Mouse (Mus musculus) mouse embryonic stem cell (cell line): Measurements from ENCODE around the gene Gm5868.
"Not testable (repeated sequence)": the region's sequence is repeated elsewhere in the genome, so short reads cannot be mapped to it uniquely, and the experiment has no call there.

ENCODE experiments used
- in situ Hi-C, 2 experiments: fragments of 300-500 bp; cut with MboI; formaldehyde crosslinking; loops; 1 replicate in 1 of 2; 3 replicates in 1 of 2; pipeline ENCODE4 v1.14.3; 2019 to 2020; ENCODE audit warnings: low sequenced_read_pairs in 2 of 2, low pct_unique_long_range_greater_than_20kb in 1 of 2, mixed read lengths in 1 of 2; ENCODE audit not compliant: unreplicated experiment in 1 of 2

Gene Gm5868

DNA sequence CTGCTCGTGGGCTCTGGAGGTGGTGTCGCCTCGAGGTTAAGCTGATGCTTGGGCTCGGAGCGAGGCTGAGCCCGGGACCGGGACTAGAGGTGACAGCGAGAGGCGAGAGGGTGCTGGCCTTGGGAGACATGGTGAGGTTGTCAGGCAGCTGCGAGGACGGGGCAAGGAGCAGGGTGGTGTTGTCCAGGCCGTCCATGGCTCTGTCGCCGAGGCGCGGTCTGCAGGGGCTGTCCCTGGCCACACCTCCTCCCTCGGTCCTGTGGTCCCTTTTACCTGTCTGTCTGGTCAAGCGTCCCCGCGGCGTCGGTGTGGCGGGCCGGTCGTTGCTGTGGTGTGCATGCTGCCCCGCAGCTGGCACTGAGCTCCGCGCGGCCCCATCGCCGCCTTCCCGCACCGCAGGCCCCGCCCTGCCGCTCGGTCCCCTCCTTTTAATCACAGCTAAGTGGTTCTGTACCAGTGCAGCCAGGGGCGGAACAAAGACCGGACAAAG is at the start of gene Gm5868:
Gene Gm5868, minus strand, starts transcription at position 360 of the 490 bp plus-strand sequence.
- in situ Hi-C loops = no loop called here

DNA sequence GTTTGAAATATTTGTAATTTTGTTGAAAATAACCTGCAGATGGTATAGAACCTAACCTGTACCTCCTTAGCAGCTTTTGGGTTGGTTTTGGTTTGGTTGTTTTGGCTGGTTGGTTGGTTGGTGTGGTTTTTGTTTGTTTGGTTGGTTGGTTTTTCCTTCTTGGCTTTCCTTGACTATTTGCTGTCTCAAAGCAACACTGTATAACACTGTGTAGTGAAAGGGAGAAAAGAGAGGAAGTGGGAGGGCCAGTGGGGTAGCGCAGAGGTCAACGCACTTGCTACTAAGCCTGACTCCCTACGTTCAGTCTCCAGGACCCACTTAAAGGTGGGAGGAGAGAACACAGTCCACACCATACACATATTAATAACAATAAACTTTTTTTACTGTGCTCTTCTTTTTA is 49.2 kb upstream of the Gm5868 start:
- in situ Hi-C loops = no loop called here

DNA sequence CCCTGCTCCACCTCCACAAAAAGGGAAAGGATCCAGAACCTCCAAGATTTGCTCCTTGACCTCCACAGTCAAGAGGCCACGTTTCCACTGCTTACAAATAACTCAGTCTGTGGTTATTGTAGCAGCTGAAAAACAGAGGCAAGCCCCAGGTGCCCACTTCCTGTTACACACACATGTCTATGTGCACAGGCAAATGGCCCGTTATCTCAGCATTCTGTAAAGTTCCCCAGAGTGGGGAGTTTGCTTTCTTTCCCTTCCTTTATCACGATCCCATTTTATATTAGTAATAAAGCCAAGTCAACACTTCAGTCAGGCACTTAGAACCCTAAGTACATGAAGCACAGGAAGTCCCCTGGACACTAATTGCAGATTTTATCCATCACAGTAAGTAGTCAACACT is 48.8 kb upstream of the Gm5868 start:
- in situ Hi-C loops = no loop called here

DNA sequence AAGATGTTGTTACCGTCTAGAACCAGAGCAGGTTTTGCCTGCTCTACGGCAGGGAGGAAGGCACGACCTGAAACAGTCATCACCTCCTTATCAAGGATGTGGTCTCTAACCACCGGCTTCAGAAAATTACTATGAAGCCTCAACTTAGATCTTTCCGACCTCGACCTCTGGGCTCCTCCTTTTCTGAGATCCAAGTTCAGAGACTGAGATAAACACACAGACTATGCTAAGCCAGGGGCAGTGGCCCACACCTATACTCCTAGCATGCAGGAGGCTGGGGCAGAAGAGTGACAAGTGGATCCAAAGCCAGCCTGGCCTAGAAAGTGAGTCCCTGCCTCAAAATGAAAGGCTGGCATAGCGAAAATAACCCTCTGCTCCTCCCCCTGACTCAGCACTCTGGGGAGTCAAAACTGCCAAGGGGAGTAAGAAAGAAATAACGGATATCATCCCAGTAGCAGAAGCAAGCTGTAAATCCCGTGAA is 47.5 kb upstream of the Gm5868 start:
- in situ Hi-C loops = no loop called here

DNA sequence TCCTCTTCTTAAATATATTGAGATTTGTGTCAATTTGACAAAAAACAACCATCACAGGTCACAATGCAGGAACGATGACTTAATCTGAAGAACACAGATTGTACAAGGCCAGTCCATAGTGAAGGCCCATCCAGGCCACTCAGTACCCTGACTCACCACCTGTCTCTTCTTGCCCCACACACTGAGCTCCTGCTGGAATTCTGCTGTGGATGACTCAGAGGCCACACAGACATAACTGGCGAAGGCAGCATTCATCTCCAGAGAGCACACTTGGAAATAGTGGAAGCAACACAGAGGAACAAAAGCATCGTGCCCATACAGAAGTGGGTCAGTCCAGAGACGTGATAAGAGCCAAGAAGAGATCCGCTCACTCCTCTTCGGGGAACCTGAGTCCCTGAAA is 42.7 kb upstream of the Gm5868 start:
- in situ Hi-C loops = no loop called here

DNA sequence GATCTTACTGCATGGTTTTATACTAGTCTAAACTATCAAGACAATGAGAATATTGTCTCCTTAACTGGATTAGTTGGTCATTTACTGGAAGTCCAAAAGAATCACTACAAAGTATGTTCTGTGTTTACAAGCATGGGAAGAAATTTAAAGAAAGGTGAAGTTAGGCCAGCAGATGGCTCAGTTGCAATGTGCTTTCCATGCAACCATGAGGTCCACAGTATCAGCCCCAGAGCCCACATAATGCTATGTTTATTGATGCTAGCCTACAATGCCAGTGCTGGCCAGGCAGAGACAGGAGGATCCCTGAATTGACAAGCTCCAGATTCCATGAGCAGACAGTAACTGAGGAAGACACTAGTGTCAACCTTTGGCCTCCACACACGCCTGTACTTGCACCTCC is 33.7 kb upstream of the Gm5868 start:
- in situ Hi-C loops = loop anchor here in 1 of 2 experiments (25.0 kb wide), 1 partner anchor 259 kb away; no protein-coding TSS in a partner anchor

DNA sequence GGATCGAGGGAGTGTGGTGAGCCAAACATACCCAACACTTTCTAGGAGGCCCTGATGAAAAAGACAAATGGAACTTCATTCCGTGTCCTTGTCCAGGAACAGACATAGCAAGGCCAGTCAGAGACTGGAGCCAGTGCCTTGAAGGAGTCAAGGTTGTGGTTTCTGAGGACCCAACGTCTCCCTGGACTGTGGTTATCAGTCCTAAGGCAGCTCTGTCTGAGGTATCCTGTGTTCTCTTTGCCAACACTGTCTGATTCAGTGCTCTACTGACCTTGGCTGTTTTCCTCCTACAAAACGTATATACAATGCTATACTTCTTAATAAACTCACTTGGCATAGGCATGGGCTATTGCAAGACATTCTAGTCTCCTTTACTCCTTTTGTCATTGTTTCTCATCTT is 30.1 kb upstream of the Gm5868 start:
- in situ Hi-C loops = loop anchor here in 1 of 2 experiments (25.0 kb wide), 1 partner anchor 255 kb away; no protein-coding TSS in a partner anchor

DNA sequence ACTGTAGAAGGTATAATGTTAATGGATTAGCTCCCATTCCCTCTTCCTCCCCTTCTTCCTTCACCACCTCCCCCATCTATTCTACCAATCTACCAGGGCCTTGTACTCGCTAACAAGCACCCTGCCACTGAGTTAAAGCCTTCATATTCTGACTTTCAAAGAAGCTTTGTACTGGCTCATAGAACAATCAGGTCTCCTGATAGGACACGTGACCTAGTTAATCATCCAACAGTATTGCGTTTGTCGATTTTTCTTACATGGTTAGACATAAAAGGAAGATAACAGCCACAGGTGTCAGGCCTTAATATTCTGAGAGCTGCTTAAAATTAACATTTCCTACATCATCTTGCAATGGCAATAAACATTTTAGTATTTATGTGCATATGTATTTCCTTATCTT is 15.8 kb upstream of the Gm5868 start:
- in situ Hi-C loops = loop anchor here in 1 of 2 experiments (25.0 kb wide), 1 partner anchor 241 kb away; no protein-coding TSS in a partner anchor

DNA sequence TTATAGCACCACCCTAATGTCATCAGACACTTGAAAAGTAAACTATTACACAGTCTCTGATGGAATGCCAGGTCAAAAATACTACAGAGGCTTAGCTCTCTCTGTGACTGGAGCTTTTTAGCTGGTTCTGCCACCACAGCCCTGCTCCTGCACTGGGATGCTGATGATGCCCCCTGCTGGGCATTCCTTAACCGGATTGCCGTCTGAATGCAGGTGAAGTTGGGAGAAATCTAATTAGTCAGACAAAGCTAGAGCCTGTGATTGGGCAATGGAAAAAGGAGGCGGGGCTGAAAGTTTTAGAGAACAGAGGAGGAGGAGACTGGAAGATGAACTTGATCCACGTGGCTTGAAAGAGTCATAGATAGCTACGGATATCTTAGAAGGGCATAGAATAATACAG is 13.7 kb upstream of the Gm5868 start:
- in situ Hi-C loops = loop anchor here in 1 of 2 experiments (25.0 kb wide), 1 partner anchor 239 kb away; no protein-coding TSS in a partner anchor

DNA sequence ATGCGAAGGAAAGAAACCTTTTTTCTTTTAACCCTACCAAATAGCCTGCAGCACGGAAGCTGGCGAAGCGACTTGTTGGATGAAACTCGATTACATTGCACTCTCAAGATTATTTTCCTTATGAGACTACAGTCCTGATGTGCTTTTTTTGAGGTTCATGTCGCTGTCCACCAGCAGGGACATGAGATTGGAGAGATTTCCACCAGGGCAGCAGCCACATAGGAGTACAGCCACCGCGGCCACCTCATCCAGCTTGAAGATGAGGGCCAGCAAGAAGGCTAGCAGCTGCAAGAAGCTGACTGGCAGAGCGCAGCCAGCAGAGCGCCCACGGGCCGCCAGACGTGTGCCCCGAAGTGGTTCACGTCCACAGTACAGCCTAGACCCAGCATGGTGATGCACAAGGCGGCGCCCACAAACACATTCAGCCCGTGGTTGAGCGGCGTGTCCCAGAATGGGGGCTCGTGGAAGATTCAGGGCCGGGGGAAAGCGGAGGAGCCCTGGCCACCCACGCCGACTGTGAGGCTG is 622 bp downstream of the Gm5868 start:
- in situ Hi-C loops = not testable (repeated sequence)

DNA sequence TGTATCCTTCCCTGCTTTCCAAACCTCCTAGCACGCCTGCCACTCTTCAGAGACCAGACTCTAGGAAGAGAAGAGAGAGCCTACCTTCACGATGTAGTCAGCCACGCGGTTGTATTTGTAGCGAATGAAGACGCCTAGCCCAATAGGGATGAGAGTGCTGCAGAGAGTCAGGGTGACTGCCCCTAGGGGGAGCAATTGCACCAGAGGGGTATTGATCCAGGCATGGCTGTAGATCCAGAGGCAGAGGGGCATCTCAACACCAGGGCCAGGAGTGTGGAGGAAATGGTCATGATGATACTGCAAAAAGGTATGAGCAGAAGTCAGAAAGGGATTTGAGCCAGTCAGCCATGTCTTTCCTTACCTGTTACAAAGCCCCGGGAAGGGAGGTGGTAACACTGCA is 1.2 kb downstream of the Gm5868 start:
- in situ Hi-C loops = not testable (repeated sequence)

DNA sequence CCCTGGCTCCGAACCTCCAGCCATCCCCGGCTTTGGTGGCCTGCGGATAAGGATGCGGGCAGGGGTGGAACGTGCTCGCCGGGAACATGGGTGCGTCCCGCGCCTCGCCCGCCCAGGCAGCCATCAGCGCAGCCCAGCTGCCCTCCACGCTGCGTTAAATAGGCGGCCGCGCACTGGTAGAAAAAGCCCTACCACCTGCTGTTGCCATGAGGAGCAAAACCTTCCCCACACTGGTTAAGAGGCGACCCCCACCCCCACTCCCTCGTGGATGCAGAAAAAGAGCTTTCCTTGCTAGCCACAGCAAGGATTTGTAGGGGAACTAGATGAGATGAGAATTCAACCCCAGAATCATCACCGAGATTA is 6.4 kb downstream of the Gm5868 start, which contains the start of gene Zar1:
Gene Zar1, minus strand, starts transcription at position 285 of the 363 bp plus-strand sequence.
- in situ Hi-C loops = not testable (repeated sequence)

DNA sequence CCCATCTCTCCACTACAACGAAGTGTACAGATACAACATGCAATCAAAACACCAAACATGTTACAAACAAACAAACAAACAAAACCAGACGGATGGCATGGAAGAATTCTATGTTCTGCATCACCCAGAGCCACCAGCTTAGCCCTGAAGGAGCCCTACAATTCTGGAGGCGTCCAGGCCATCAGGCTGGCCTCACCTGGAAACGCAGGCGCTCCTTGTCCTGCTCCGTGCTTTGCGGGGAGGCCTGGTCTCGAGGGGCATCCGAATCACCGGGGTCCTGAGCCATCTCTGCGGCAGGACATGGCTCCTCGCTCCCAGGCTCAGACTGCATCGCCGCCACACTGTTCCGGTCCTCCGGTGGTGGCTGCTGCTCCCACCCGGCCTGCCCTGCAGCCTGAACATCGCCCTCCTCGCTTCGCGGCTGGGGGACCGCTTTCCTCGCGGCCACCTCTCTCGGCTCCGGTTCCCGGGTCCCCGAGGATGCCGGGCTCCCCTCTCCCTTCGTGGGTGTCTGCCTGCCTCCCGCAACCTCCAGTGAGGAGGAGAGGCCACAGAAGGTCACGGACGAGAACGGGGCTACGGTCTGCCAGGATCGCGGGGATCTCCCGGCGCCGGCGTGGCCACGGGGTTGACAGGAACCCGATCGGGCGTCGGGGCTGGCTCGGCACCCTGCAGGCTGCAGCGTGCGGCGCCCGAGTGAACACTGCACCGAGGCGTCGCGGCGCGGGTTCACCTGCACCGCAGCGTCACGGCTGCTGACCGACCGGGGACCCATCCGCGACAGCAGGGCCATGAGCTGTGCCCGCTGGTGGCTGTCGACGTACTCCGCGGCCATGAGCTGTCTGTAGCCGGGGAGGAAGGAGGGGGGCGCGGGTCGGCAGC is 7.0 kb downstream of the Gm5868 start:
- in situ Hi-C loops = not testable (repeated sequence)

DNA sequence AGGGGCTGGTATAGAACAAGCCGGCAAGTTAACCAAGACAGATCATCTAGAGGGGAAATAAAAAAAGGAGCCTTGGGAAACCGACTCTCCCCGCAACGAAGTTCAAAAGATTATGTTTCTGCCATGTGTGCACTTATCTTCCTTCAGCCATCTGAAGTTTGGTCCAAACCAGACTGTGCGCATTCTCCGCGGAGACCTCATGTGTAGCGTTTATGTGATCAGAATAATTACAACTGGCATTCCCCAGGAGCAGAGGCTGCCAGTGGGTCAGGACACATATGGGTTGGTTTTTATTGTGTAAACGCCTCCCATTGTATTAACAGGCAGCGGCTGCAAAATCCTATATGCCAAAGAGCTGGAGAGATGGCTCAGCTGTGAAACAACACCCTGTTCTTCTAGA is 7.8 kb downstream of the Gm5868 start:
- in situ Hi-C loops = not testable (repeated sequence)

DNA sequence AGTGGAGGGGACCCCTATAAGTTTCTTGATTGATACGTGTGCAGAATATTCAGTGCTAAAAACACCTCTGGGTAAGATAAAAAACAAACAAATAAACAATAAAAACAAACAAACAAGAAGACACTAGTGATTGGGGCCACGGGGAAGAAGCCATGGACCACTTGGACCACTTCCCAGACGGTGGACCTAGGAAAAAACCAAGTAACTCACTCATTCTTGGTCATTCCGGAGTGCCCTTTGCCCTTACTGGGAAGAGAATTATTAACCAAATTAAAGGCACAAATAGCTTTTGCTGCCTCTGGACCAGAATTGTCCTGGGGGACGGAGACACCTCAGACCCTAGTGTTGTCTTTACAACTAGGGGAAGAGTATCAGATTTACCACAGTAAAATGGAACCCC is 21.7 kb downstream of the Gm5868 start:
- in situ Hi-C loops = no loop called here

DNA sequence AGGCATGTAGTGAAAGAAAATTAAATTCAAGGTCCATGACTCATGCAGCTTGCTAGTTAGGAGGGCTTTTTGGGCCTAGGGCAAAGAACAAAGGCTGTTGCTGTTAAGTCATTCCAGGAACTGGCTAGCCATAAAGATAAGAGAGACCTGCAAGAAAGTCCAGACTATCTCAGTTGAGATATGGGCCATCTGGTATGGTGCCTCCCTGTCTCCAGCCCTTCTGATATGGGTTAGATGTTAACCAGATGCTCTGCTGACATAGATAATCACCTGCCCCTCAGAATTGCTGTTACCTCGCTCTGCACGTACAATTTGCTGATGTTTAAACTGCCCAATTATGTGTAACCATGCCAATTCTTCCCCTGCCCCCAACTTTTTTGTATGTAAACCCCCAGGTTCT is 24.2 kb downstream of the Gm5868 start:
- in situ Hi-C loops = not testable (repeated sequence)

DNA sequence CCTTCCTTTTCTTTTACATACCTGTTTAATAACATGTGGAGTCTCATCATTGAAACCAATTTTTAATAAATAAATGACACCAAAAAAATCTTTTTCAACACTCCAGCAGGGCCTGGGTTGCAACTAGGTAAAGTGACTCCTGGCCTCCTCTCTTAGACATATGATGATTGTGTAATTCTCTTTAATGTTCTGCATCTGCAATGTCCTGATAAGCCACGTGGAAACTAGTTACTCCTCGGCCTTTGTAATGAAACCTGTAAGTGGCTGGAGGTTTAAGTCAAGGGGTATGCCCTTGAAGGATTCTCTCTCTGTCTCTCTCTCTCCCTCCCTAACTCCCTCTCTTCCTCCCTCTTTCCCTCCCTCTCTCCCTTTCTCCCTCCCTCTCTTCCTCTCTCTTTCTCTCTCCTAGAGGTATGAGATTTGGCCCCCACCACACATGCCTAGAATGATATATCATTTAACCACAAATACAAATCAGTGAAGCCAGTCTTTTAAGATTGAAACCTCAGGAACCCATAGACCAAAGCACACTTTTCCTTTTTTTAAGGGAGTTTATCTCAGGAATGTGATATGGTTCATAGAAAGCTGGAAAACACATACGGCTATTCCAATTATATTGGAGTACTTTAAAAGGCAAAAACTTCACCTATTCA is 26.2 kb downstream of the Gm5868 start:
- in situ Hi-C loops = no loop called here

DNA sequence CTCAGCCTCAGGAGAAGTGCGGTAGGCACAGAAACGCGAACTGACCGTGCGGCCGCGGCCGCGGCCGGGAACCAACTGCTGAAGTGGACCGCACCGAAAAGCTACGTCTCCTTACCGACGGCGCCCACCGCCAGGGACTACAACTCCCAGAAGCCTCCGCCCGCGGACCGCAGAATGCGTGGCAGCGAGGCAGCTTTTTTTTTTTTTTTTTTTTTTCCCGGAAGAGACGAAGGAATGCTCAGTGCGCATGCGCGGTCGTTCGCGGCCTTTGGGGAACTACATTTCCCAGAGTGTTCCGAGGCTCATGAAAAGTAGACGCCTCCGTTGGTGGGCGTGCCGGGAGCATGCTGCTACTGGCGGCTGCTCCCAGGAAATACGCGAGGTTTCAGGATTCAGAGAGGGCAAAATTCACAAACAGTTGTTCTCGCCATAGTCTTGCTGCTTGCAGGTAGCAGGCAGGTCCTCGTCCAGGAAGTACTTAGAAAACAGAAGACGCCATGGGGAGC is 27.8 kb downstream of the Gm5868 start, which contains the start of gene Nfxl1:
Gene Nfxl1, minus strand, starts transcription at position 141 of the 506 bp plus-strand sequence.
- in situ Hi-C loops = no loop called here
